Mouse (Mus musculus) liver, postnatal 0 days (tissue): Measurements from ENCODE around the gene Gm17657. TPM values are rescaled to one million over a fixed set of nuclear protein-coding genes. Genes with fewer than 3 reads are reported as not detected.

ENCODE experiments used
- ATAC-seq: fragments of 200-750 bp; cut with Nextera tagmentation; 2 replicates; pipeline ENCODE4 v1.8.0; 2017; ENCODE audit warnings: mild to moderate bottlenecking, moderate library complexity
- DNase-seq: peaks from one replicate; pipeline ENCODE4 v3.0.0-alpha.2; 2016
- H3K27ac ChIP-seq: fragments of 300-500 bp; sonication (generic); 2 replicates; pipeline ENCODE4 v1.5.1; 2014; ENCODE audit warnings: antibody characterized with exemption, moderate library complexity, mild to moderate bottlenecking, low read depth
- H3K27me3 ChIP-seq: fragments of 300-500 bp; sonication (generic); 2 replicates; pipeline ENCODE4 v1.6.1; 2014; ENCODE audit warnings: low read length, control low read depth, mixed read lengths; ENCODE audit not compliant: insufficient read depth
- H3K36me3 ChIP-seq: fragments of 300-500 bp; sonication (generic); replicated peaks from 2 replicates; pipeline ENCODE4 v1.6.1; 2014; ENCODE audit warnings: mild to moderate bottlenecking, control low read depth, low read length, moderate library complexity, mixed read lengths; ENCODE audit not compliant: insufficient read depth
- H3K4me1 ChIP-seq: fragments of 300-500 bp; sonication (generic); 2 replicates; pipeline ENCODE4 v1.6.1; 2014; ENCODE audit warnings: antibody characterized with exemption, mild to moderate bottlenecking, control low read depth; ENCODE audit not compliant: insufficient read depth
- H3K4me2 ChIP-seq: fragments of 300-500 bp; sonication (generic); 2 replicates; pipeline ENCODE4 v1.6.1; 2014; ENCODE audit warnings: low read depth, mild to moderate bottlenecking, low read length, moderate library complexity, mixed read lengths
- H3K4me3 ChIP-seq: fragments of 300-500 bp; sonication (generic); 2 replicates; pipeline ENCODE4 v1.5.1; 2014; ENCODE audit warnings: low read depth, low read length
- H3K9ac ChIP-seq: fragments of 300-500 bp; sonication (generic); replicated peaks from 2 replicates; pipeline ENCODE4 v1.6.1; 2014; ENCODE audit warnings: mild to moderate bottlenecking, moderate library complexity
- H3K9me3 ChIP-seq: fragments of 300-500 bp; sonication (generic); 2 replicates; pipeline ENCODE4 v1.6.1; 2016; ENCODE audit warnings: mild to moderate bottlenecking, control low read depth, low read length, mixed read lengths
- CTCF ChIP-seq: sonication (generic); IDR thresholded peaks from 2 replicates; pipeline ENCODE4 v1.5.1; 2016; ENCODE audit warnings: antibody characterized with exemption, low read depth
- EP300 ChIP-seq: IDR thresholded peaks from 2 replicates; pipeline ENCODE4 v1.6.1; 2016; ENCODE audit warnings: antibody characterized with exemption, low read depth, mild to moderate bottlenecking
- WGBS: fragments of 180-500 bp; shearing (Covaris S2); extraction: QIAGEN DNeasy Blood & Tissue Kit; methylation state at CpG from one replicate; pipeline ENCODE4 v1.1.7; 2014; ENCODE audit not compliant: insufficient replicate concordance; 5-methylcytosine and 5-hydroxymethylcytosine counted together
- polyA plus RNA-seq: library from polyadenylated mRNA; unstranded; fragments of >200 nt; fragmentation: Nextera tagmentation; extraction: Ambion mirVana; gene quantifications from 2 replicates; pipeline ENCODE4 v1.2.1, GENCODE M21; 2015

Gm17657 gene
- polyA plus RNA-seq, 1 experiment from 2014 or later: not detected

DNA sequence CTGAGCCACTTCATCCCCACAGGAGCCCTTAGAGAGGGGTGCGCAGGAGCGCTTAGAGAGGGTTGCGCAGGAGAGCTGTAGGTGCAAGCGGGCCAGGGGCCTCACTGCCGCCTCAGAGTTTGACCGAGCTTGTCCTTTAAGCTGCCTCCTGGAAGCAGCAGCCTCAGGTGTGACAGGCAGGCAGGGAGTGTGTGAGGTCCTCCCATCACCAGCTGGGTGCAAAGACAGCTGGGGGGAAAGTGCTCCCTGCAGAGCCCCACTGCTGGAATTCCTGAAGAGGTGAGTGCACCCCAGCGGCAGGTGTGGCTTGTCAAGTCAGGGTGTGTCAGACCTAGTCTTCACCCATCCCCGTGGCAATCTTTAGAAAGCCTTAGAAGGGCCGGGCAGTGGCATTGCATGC is 37.5 kb upstream of the Gm17657 start:
- DNase-seq (no peak), ATAC-seq (no peak)
- Histone ChIP-seq H3K4me3 (no peak overlapping the region), H3K9me3 (no peaks in the 10 kb centered on the region), H3K27ac (no peak overlapping the region), H3K27me3 (no peaks in the 10 kb centered on the region), H3K36me3 (peaks cover 3% of the 10 kb centered on the region), H3K9ac (no peak overlapping the region), H3K4me1 (no peaks in the 10 kb centered on the region), H3K4me2 (no peak overlapping the region)
- TF ChIP-seq CTCF (no peak), EP300 (no peak)
- WGBS: 88% methylated on average over 9 of the region's 9 CpGs

GRCm38 (mm10) chr17:29585446-29585845 is 36.0 kb upstream of the Gm17657 start:
- no peak overlapping the region for H3K27ac ChIP-seq
- no peak for TF ChIP-seq EP300
- TF ChIP-seq CTCF: no peak
- no peaks in the 10 kb centered on the region for H3K27me3 ChIP-seq
- ATAC-seq: no peak
- peaks cover 3% of the 10 kb centered on the region for H3K36me3 ChIP-seq
- H3K9me3 ChIP-seq: no peaks in the 10 kb centered on the region
- DNase-seq: no peak
- H3K4me2 ChIP-seq: no peak overlapping the region
- no peak overlapping the region for H3K4me3 ChIP-seq
- WGBS: 71% methylated on average over 6 of the region's 6 CpGs
- H3K4me1 ChIP-seq: no peaks in the 10 kb centered on the region
- no peak overlapping the region for H3K9ac ChIP-seq

DNA sequence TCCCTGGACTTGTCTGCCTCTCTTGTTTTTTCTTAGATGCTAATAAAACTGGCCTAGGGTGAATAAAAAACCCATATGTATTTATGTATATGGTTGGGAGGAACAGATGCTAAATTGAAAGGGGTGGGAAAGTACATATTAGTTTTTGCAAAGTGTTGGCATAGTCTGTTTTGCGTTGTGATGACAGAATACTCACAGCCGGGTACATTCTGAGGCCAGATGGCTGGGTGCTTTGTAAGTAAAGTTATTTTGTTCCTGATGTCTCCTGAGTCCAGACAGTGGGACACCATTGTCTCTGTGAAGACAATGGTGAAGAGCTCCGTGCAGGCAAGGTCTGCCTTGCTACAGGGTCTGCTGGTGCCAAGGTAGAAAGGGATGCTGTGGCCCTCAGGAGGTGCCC is 35.3 kb upstream of the Gm17657 start:
- WGBS: 77% methylated on average over 3 of the region's 3 CpGs
- TF ChIP-seq EP300 (no peak), CTCF (no peak)
- DNase-seq (no peak), ATAC-seq (no peak)
- H3K27me3 ChIP-seq: no peaks in the 10 kb centered on the region
- H3K4me1 ChIP-seq: no peaks in the 10 kb centered on the region
- peaks cover 4% of the 10 kb centered on the region for H3K36me3 ChIP-seq
- H3K27ac ChIP-seq: no peak overlapping the region
- H3K4me2 ChIP-seq: no peak overlapping the region
- H3K9me3 ChIP-seq: no peaks in the 10 kb centered on the region
- no peak overlapping the region for H3K9ac ChIP-seq
- no peak overlapping the region for H3K4me3 ChIP-seq

DNA sequence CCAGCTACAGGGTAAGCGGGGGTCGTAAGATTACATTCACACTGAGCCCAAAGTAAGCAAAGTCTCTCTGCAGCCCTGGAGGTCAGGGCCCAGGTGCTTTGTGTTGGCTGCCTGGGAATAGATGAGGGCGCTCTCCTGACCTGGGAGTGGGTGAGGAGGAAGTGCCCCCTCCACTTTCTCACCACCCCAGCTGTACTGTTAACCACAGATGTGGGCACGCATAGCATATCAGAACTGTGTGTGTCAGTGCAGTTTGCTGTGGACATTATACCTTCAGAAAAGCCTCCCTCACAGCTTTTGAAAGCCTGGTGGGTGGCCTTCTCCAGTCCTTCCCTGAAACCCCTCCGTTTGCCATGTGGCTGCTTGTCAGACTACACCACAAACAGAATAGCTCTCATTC is 34.9 kb upstream of the Gm17657 start:
- Histone ChIP-seq H3K4me3 (no peak overlapping the region), H3K27me3 (no peaks in the 10 kb centered on the region), H3K27ac (no peak overlapping the region), H3K9me3 (no peaks in the 10 kb centered on the region), H3K4me2 (no peak overlapping the region), H3K4me1 (no peaks in the 10 kb centered on the region), H3K9ac (no peak overlapping the region), H3K36me3 (peaks cover 7% of the 10 kb centered on the region)
- TF ChIP-seq EP300 (no peak), CTCF (no peak)
- WGBS: 40% methylated on average over 5 of the region's 5 CpGs
- DNase-seq: no peak
- ATAC-seq: no peak

- Histone ChIP-seq H3K4me3 (no peak overlapping the region), H3K4me2 (no peak overlapping the region), H3K9ac (no peak overlapping the region), H3K4me1 (no peaks in the 10 kb centered on the region), H3K27ac (no peak overlapping the region), H3K9me3 (no peaks in the 10 kb centered on the region), H3K36me3 (peaks cover 11% of the 10 kb centered on the region), H3K27me3 (no peaks in the 10 kb centered on the region)
- TF ChIP-seq CTCF (no peak), EP300 (no peak)
- ATAC-seq: 0 out of 2 replicates have a peak, but pooled peaks have one; percentile 25
- WGBS: 58% methylated on average over 5 of the region's 5 CpGs
- DNase-seq: no peak
Observed at GRCm38 (mm10) chr17:29583569-29583968, 34.1 kb upstream of the Gm17657 start.

DNA sequence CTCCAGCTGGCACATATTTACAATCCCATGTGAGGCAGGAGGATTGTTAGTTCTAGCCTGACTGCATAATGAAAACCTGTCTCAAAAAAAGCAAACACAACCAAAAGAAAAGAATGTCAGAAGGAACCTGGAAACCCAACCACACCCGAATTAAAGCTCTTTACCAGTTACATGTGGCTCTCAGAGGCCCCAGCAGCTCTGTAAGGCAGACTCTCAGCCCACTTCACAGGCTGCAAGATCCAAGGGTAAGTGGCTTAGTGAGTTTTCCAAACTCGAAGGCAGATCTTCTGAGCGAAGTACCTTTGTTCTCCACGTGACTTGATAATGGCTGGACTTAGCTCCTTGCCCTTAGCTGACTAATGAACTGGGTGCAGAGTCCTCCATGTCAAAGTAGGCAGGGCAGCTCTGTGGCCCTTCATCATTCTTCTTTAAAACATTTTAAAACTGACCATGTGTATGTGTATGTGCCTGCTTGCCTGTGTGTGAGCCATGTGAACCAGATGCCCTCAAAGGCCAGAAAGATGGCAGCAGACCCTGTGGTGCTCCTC is 30.2 kb upstream of the Gm17657 start:
- no peak overlapping the region for H3K4me2 ChIP-seq
- no peak for TF ChIP-seq EP300
- TF ChIP-seq CTCF: no peak
- no peak overlapping the region for H3K9ac ChIP-seq
- DNase-seq: no peak
- H3K27me3 ChIP-seq: no peaks in the 10 kb centered on the region
- no peak for ATAC-seq
- no peak overlapping the region for H3K27ac ChIP-seq
- 74% methylated on average over 4 of the region's 4 CpGs for whole genome bisulfite sequencing
- no peaks in the 10 kb centered on the region for H3K4me1 ChIP-seq
- H3K4me3 ChIP-seq: no peak overlapping the region
- H3K36me3 ChIP-seq: peaks cover 31% of the 10 kb centered on the region
- no peaks in the 10 kb centered on the region for H3K9me3 ChIP-seq

DNA sequence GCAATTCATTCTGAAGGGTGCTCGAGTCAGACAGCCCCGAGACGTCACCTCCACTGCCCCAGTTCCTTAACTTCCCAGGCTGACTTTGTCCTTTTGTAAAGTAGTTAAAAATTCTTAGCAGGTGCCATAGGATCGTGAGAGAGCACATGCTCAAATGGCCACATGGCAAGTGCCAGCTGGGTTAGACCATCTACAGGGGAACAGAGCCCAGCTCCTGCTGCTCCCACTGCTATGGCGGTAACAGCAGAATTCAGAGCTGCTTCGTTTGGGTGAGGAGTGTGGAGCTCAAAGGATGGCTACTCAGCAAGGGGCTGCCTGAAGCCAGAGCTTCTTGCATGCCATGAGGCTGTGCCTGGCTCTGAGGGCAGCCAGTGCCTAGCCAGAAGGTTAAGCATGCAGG is 20.4 kb upstream of the Gm17657 start:
- H3K4me1 ChIP-seq: no peaks in the 10 kb centered on the region
- no peaks in the 10 kb centered on the region for H3K9me3 ChIP-seq
- no peak overlapping the region for H3K27ac ChIP-seq
- H3K4me2 ChIP-seq: no peak overlapping the region
- H3K4me3 ChIP-seq: no peak overlapping the region
- no peak for ATAC-seq
- TF ChIP-seq CTCF: no peak
- peaks cover 34% of the 10 kb centered on the region for H3K36me3 ChIP-seq
- no peak for DNase-seq
- WGBS: 86% methylated on average over 6 of the region's 6 CpGs
- no peaks in the 10 kb centered on the region for H3K27me3 ChIP-seq
- H3K9ac ChIP-seq: no peak overlapping the region
